Mouse (Mus musculus): Measurements from ENCODE around the gene Cldn13.

DNA sequence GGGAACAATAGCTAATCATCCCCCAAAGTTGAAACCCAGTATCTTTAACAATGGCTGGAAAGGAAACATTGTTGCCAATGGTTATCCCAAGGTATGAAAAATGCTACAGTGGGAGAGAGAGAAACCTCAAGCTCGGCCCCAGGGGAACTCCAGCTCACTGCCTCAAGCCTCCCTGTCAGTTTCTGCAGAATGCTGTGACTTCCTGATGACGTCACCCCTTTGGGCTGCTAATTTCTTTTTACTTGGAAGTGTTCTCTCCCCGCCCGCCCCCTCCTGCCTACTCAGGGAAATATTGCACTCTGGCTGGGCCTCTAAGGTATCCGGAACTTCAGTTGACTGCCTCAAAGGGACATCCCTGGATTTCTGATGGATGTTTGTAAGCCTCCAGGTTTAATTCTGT lies 48.2 kb upstream of the Cldn13 start:
- TF ChIP-seq POLR2A (IDR thresholded peaks at IDR 0.05; ENCODE audit: low read depth, low read length), result no peak
- TF ChIP-seq CTCF (IDR thresholded peaks at IDR 0.05; ENCODE audit: borderline replicate concordance, insufficient read depth, low read length), result no peak
